Mouse (Mus musculus) macrophage (primary cell): Measurements from ENCODE around the gene F11r. TPM values are rescaled to one million over a fixed set of nuclear protein-coding genes. Genes with fewer than 3 reads are reported as not detected.
A peak's percentile ranks its signal among the peaks of the same experiment; 100 is the strongest.

Source experiments
- H3K27ac ChIP-seq: fragments of 350-480 bp; formaldehyde crosslinking; 2 replicates; pipeline ENCODE4 v1.9.0; 2021
- H3K36me3 ChIP-seq: fragments of 350-480 bp; formaldehyde crosslinking; 2 replicates; pipeline ENCODE4 v1.9.0; 2021; ENCODE audit errors: inconsistent target
- H3K4me3 ChIP-seq: fragments of 350-480 bp; formaldehyde crosslinking; 2 replicates; pipeline ENCODE4 v1.9.0; 2021; ENCODE audit errors: inconsistent target
- H3K79me2 ChIP-seq: fragments of 350-480 bp; formaldehyde crosslinking; 2 replicates; pipeline ENCODE4 v1.9.0; 2021; ENCODE audit errors: inconsistent target
- WGBS: methylation state at CpG from one replicate; pipeline ENCODE4 v1.1.7; 2026; ENCODE audit warnings: inconsistent platforms; ENCODE audit not compliant: missing documents; 5-methylcytosine and 5-hydroxymethylcytosine counted together
- polyA plus RNA-seq: library from polyadenylated mRNA; stranded (reverse); fragments of 250-400 nt; gene quantifications from 3 replicates; pipeline ENCODE4 v1.2.4, GENCODE M21; 2018; ENCODE audit warnings: inconsistent platforms

F11r gene
- polyA plus RNA-seq, 1 experiment from 2014 or later: 0.39 TPM

- peaks cover 15% of the 10 kb centered on the region for H3K79me2 ChIP-seq
- peak overlapping the region; percentile 90 for H3K27ac ChIP-seq
- peak overlapping the region; percentile 67 for H3K4me3 ChIP-seq
- H3K36me3 ChIP-seq: no peaks in the 10 kb centered on the region
- WGBS: under 1% methylated on average over 53 of the region's 53 CpGs
Observed at GRCm38 (mm10) chr1:171503592-171504291, 66.4 kb downstream of the F11r start.

DNA sequence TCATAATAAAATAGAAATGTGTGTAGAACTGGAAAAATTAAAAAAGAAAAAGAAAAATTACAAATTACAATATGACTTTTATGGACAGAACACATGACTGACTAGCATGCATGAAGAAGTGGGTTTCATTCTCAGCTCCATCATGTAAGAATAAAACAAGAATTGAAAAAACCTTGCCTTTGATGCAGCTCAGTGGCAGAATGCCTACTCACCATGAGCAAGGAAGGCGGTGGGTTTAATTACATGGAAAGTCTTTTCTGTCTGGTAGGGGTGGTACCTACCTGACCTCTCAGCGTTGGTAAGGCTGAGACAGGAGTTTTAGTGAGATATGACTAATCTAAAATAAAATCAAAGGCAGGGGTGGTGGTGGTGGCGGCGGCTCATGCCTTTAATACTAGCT, 67.3 kb downstream of the F11r start:
- H3K27ac ChIP-seq: peak overlapping the region; percentile 90
- peak overlapping the region; percentile 67 for H3K4me3 ChIP-seq
- H3K36me3 ChIP-seq: no peaks in the 10 kb centered on the region
- WGBS: 58% methylated on average over 4 of the region's 4 CpGs
- H3K79me2 ChIP-seq: peaks cover 15% of the 10 kb centered on the region

DNA sequence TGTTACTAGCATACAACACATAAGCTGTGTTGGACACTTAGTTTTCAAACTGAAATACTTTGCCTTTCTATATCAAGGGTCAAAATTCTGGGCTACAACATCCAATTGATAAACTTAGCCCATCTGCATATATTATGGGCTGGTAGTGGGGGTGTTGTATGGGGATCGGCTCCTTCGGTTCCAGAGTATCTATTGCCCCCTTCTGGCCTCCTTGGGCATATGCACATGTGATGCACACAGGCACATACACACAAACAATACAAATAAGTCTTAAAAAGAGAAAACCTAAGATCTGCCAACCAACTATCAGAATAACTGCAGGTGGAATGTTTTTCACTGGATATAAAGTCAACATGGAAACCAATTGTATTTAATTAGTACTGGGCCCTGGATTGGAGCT, 75.9 kb downstream of the F11r start:
- H3K36me3 ChIP-seq: no peaks in the 10 kb centered on the region
- WGBS: 95% methylated on average over 2 of the region's 2 CpGs
- H3K79me2 ChIP-seq: no peaks in the 10 kb centered on the region
- no peak overlapping the region for H3K27ac ChIP-seq
- no peak overlapping the region for H3K4me3 ChIP-seq

DNA sequence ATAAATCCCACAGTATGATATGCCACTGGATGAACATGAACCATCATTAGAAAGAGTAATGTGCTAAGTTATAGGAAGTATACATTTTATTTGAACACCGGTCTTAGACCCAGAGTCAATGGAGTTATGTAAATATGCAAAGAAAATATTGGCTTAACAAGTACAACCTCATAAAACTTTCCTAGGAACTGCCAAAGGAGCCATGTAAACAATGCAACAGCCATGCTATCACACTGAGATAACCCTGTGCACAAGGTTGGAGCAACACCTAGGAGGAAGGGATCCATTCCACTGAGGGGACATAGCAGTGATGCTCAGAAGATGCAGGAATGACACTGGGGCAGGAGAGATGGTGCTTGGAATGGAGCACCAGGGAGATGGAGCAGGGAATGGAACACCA, 76.4 kb downstream of the F11r start:
- H3K79me2 ChIP-seq: no peaks in the 10 kb centered on the region
- H3K27ac ChIP-seq: no peak overlapping the region
- no peaks in the 10 kb centered on the region for H3K36me3 ChIP-seq
- WGBS: 100% methylated on average over 1 of the region's 1 CpGs
- no peak overlapping the region for H3K4me3 ChIP-seq

Other genes starting within 250 kb of the F11r start
- gene Pcp4l1, start 241.3 kb upstream of the F11r start, polyA plus RNA-seq: 46.6 to 83.8 TPM (median 63.3 TPM) in 3 replicates
- 0.13 TPM in 1 of 3 replicates, not detected in the others for gene Nr1i3, start 223.6 kb upstream of the F11r start, polyA plus RNA-seq
- 13.6 to 38.3 TPM (median 28.2 TPM) in 3 replicates for gene Tomm40l, start 215.0 kb upstream of the F11r start, polyA plus RNA-seq
- 1.1 TPM in 1 of 3 replicates, not detected in the others for gene Apoa2, start 212.5 kb upstream of the F11r start, polyA plus RNA-seq
- 1,664 to 2,638 TPM (median 2,193 TPM) in 3 replicates for gene Fcer1g, start 203.2 kb upstream of the F11r start, polyA plus RNA-seq
- gene Adamts4, start 187.1 kb upstream of the F11r start, polyA plus RNA-seq: 0.04 TPM in 1 of 3 replicates, not detected in the others
- 84.3 to 125 TPM (median 122 TPM) in 3 replicates for gene Ndufs2, start 186.1 kb upstream of the F11r start, polyA plus RNA-seq
- gene B4galt3, start 167.2 kb upstream of the F11r start, polyA plus RNA-seq: 10.2 to 16.8 TPM (median 14.2 TPM) in 3 replicates
- 8.6 to 27.3 TPM (median 12.1 TPM) in 3 replicates for gene Ppox, start 156.3 kb upstream of the F11r start, polyA plus RNA-seq
- 17.1 to 34.6 TPM (median 21.1 TPM) in 3 replicates for gene Usp21, start 149.5 kb upstream of the F11r start, polyA plus RNA-seq
- gene Ufc1, start 142.5 kb upstream of the F11r start, polyA plus RNA-seq: 67.0 to 116 TPM (median 112 TPM) in 3 replicates
- 21.4 to 35.4 TPM (median 21.9 TPM) in 3 replicates for gene Dedd, start 108.4 kb upstream of the F11r start, polyA plus RNA-seq
- 17.3 to 23.1 TPM (median 22.3 TPM) in 3 replicates for gene Nit1, start 91.9 kb upstream of the F11r start, polyA plus RNA-seq
- gene Pfdn2, start 91.9 kb upstream of the F11r start, polyA plus RNA-seq: 47.7 to 119 TPM (median 64.5 TPM) in 3 replicates
- 0.11 TPM in 1 of 3 replicates, not detected in the others for gene Klhdc9, start 76.7 kb upstream of the F11r start, polyA plus RNA-seq
- gene Nectin4, start 67.4 kb upstream of the F11r start, polyA plus RNA-seq: 14.3 to 25.8 TPM (median 18.7 TPM) in 3 replicates
- gene Arhgap30, start 48.6 kb upstream of the F11r start, polyA plus RNA-seq: 119 to 178 TPM (median 125 TPM) in 3 replicates
- 32.8 to 94.5 TPM (median 36.5 TPM) in 3 replicates for gene Usf1, start 26.2 kb upstream of the F11r start, polyA plus RNA-seq
- 1.3 TPM in 1 of 3 replicates, not detected in the others for gene Tstd1, start 18.7 kb upstream of the F11r start, polyA plus RNA-seq
- 6.9 to 8.0 TPM (median 7.2 TPM) in 3 replicates for gene Alyref2, start 65.9 kb downstream of the F11r start, polyA plus RNA-seq
- not detected in 3 replicates for gene Itln1, start 97.8 kb downstream of the F11r start, polyA plus RNA-seq
- gene Cd244a, start 121.7 kb downstream of the F11r start, polyA plus RNA-seq: 2.6 to 6.3 TPM (median 2.7 TPM) in 3 replicates
- gene Ly9, start 169.9 kb downstream of the F11r start, polyA plus RNA-seq: 199 to 492 TPM (median 394 TPM) in 3 replicates
- gene Slamf7, start 215.5 kb downstream of the F11r start, polyA plus RNA-seq: 92.5 to 257 TPM (median 179 TPM) in 3 replicates
- gene Cd48, start 244.5 kb downstream of the F11r start, polyA plus RNA-seq: 230 to 330 TPM (median 260 TPM) in 3 replicates